Mouse (Mus musculus) embryo, embryonic 10.5 days (tissue): ENCODE measurements around the gene Vgll4.
"Not testable (repeated sequence)": the region's sequence is repeated elsewhere in the genome, so short reads cannot be mapped to it uniquely, and the experiment has no call there.

Experiments used
- DNase-seq: peaks from one replicate; pipeline ENCODE4 v3.0.0-alpha.2; 2015; ENCODE audit warnings: low spot score

The Vgll4 gene

GRCm38 (mm10) chr6:114893427-114894209 is 76.2 kb downstream of the Vgll4 start:
- DNase-seq = no peak

GRCm38 (mm10) chr6:114892363-114892762 is 77.4 kb downstream of the Vgll4 start:
- DNase-seq = peak; percentile 80

GRCm38 (mm10) chr6:114891771-114892170 is 78.0 kb downstream of the Vgll4 start:
- DNase-seq = no peak

- no peak for DNase-seq
These were observed 78.5 kb downstream of the Vgll4 start for GRCm38 (mm10) chr6:114891272-114891671.

GRCm38 (mm10) chr6:114890411-114891115 is 79.2 kb downstream of the Vgll4 start:
- no peak for DNase-seq

GRCm38 (mm10) chr6:114889971-114890370 is 79.8 kb downstream of the Vgll4 start:
- not testable (repeated sequence) for DNase-seq

GRCm38 (mm10) chr6:114888922-114889321 is 80.9 kb downstream of the Vgll4 start:
- DNase-seq = peak; percentile 88

- no peak for DNase-seq
These were observed 83.1 kb downstream of the Vgll4 start for GRCm38 (mm10) chr6:114886504-114887361.

- DNase-seq = no peak
These were observed 83.8 kb downstream of the Vgll4 start for GRCm38 (mm10) chr6:114886012-114886411.

GRCm38 (mm10) chr6:114885129-114885528 is 84.7 kb downstream of the Vgll4 start:
- no peak for DNase-seq

GRCm38 (mm10) chr6:114883261-114883740 is 86.5 kb downstream of the Vgll4 start:
- peak; percentile 96 for DNase-seq

GRCm38 (mm10) chr6:114882675-114883074 is 87.1 kb downstream of the Vgll4 start:
- peak; percentile 49 for DNase-seq

GRCm38 (mm10) chr6:114882212-114882611 is 87.6 kb downstream of the Vgll4 start:
- DNase-seq = no peak

GRCm38 (mm10) chr6:114880798-114881197 is 89.0 kb downstream of the Vgll4 start:
- no peak for DNase-seq

GRCm38 (mm10) chr6:114878841-114879520 is 90.8 kb downstream of the Vgll4 start:
- DNase-seq = no peak

- DNase-seq = no peak
These were observed 93.2 kb downstream of the Vgll4 start for GRCm38 (mm10) chr6:114876546-114876945.

- no peak for DNase-seq
These were observed 93.8 kb downstream of the Vgll4 start for GRCm38 (mm10) chr6:114876033-114876432.

- DNase-seq = peak; percentile 95
These were observed 94.7 kb downstream of the Vgll4 start for GRCm38 (mm10) chr6:114875018-114875558.

GRCm38 (mm10) chr6:114874138-114874928 is 95.5 kb downstream of the Vgll4 start:
- peak; percentile 77 for DNase-seq

- no peak for DNase-seq
These were observed 96.0 kb downstream of the Vgll4 start for GRCm38 (mm10) chr6:114873808-114874137.
